Mouse (Mus musculus): ENCODE measurements around the gene Plekha6. TPM values are rescaled to one million over a fixed set of nuclear protein-coding genes. Genes with fewer than 3 reads are reported as not detected.

Gene Plekha6
- total RNA-seq, 4 experiments from 2014 or later: 6.6 to 15.1 (median 11.8) TPM

DNA sequence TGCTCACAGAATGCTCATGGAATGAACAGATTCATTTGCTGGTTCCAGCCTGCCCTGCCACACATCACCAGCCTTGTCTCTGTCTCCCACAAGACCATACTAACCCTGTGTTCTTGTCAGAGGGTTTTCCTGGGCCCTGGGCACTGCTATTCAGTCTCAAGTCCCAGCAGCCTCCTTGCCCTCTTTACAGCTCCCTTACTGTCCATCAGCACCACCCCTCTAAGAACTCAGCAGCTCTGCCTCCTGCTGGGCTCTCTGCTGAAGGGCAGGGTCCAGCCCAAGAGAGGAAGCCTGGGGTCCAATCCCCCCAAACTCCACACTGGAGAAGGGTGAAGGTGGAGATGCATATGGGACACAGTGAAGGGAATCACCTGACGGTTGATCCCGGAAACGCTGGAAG lies 104.5 kb downstream of the Plekha6 start:
- DNase-seq (ENCODE audit: low spot score in 2 of 2): no peak

GRCm38 (mm10) chr1:133270336-133270735 lies 106.3 kb downstream of the Plekha6 start:
- DNase-seq (ENCODE audit: low spot score in 2 of 2): no peak

- no peak for DNase-seq (ENCODE audit: low spot score in 2 of 2)
Observed at GRCm38 (mm10) chr1:133274163-133274562, 110.2 kb downstream of the Plekha6 start.

DNA sequence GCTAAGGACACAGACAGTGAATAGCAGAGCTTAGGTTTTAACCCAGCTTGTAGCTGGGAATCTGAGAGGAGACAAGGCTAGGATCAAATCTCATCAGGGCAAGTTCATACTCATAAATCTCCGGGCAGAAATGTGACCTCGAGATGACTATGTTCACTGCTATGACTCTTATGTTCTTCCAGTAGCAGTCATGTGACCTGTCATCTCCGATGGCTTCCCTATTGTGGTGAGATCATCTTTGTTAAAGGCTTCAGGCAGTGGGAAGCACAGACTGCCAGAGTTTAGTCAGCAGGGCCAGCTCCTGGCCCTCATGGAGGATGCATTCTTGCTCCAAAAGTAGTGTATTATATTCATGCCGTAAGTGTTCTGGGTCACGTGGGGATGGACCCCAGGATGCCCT lies 113.0 kb downstream of the Plekha6 start:
- no peak for DNase-seq (ENCODE audit: low spot score in 2 of 2)

DNA sequence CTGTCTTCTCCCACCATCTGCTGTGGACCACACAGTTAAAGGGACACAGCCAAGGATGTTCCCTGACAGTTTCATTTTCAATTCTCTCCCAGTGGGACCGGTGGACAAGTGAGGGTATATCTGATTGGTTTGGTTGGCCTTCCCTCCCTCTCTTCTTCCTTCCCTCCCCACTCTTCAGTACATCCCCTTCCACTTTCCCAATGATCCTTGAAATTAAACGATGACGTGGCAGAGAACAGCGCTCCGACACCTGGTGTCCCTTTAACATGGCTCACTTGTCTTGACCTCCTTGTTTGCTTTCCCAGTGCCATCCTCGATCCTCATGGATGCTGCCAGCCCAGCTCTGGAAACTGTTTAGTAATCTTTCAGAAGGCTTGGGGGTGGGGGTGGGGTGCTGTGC lies 114.5 kb downstream of the Plekha6 start:
- DNase-seq (ENCODE audit: low spot score in 2 of 2): no peak

GRCm38 (mm10) chr1:133278946-133279631 lies 115.1 kb downstream of the Plekha6 start:
- DNase-seq (ENCODE audit: low spot score in 2 of 2): no peak

DNA sequence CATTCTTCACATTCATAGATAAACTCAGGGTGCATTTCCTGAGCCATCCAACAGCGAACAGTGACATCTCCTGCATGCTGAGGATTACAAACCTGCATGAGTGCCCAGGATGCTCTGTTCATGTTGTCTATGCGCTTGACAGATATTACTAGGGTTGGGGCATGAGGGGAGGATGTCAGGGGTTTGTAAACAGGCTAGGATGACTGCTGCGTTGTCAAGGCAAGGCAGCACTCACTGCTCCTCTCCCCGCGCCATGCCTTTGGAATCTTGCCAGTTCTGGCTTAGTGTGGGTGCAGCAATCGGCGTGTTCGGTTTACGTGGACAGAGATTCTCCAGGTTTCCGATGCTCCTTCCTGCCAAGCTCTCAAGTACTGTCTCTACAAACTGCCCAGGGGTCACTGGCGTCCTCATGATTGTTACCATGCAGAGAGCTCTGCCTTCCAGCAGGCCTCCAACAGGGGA lies 115.7 kb downstream of the Plekha6 start:
- DNase-seq (ENCODE audit: low spot score in 2 of 2): no peak

- no peak for DNase-seq (ENCODE audit: low spot score in 2 of 2)
Observed at GRCm38 (mm10) chr1:133280537-133280936, 116.5 kb downstream of the Plekha6 start.

DNA sequence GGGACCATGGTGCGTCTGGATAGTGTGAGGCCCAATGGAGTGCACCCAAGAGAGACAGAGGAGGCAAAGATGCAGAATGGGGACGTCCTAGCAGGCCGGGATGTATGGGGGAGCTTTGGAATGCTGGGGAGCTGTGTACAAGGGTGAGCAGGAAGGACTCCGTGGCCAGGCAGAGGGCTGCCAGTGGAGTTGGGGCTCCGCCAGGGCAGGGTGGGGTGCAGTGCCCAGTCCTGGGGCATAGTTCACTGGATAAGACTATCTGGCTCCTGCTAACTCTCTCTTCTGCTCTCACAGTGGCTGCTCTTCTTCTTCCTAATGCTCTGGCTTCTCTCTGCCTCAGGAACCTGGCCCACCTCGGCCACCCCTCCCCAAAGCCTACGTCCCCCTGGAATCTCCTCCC lies 121.9 kb downstream of the Plekha6 start:
- DNase-seq (ENCODE audit: low spot score in 2 of 2): no peak

GRCm38 (mm10) chr1:133287051-133287450 lies 123.0 kb downstream of the Plekha6 start:
- no peak for DNase-seq (ENCODE audit: low spot score in 2 of 2)

- no peak for DNase-seq (ENCODE audit: low spot score in 2 of 2)
Observed at GRCm38 (mm10) chr1:133287880-133288279, 123.9 kb downstream of the Plekha6 start.

- DNase-seq (ENCODE audit: low spot score in 2 of 2): no peak
Observed at GRCm38 (mm10) chr1:133291888-133292287, 127.9 kb downstream of the Plekha6 start.

DNA sequence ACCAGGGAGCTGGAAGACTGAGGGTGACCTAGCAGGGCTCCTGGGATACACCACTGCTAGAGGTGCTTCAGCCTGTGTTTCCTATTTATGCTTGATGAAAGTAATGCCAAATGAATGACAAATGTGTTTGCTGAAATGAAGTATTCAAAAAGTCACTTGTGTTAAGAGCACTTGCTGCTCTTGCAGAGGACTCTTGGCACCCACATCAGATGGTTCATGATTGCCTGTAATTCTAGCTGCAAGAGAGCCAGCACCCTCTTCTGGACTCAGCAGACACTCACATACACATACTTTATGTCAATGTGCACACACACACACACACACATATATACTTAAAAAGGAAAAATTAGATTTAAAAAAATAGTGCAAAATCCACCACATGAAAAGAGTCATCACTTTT lies 128.6 kb downstream of the Plekha6 start:
- DNase-seq (ENCODE audit: low spot score in 2 of 2): no peak

- peak; percentile 18 to 37 for DNase-seq (ENCODE audit: low spot score in 2 of 2)
Observed at GRCm38 (mm10) chr1:133296376-133296775, 132.4 kb downstream of the Plekha6 start.

DNA sequence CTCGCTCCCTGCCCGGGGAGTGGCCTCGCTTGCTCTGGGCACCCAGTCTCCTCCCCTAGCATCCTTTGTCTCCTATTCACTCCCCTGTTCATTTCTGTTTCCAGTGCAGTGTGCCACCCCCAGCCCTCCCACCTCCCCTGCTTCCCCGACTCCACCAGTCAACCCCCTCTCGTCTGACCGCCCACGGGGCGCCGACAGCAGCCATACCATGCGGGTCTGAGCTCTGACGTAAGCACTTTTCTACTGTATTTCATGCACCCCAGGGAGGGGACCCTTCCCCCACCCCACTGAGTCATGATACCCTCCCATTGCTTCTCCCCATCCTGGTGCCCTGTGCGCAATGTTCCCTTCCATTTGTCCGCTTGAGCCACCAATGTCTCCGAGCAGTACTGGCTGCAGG lies 134.8 kb downstream of the Plekha6 start:
- DNase-seq (ENCODE audit: low spot score in 2 of 2): no peak

GRCm38 (mm10) chr1:133302540-133302939 lies 138.5 kb downstream of the Plekha6 start:
- no peak for DNase-seq (ENCODE audit: low spot score in 2 of 2)

DNA sequence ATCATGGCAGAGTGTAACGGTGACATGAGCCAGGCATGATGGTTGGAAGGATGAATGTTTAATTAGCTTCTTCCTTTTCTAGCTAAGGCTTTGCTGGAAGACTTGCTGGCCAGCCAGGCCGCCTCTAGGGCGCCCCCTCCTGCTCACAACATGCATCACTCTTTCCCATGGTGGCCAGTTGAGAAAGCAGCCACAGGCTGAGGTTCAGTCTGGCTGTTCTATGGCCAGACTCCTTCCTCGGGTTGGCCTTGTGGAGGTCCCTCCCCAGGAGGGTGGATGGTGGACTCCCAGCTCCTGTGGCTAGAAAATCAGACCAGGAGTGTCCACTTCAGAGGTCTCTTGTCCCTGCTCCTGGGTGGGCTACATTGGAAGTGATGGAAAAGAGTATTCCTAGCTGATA lies 142.8 kb downstream of the Plekha6 start:
- peak; percentile 67 to 76 for DNase-seq (ENCODE audit: low spot score in 2 of 2)

GRCm38 (mm10) chr1:133307318-133307717 lies 143.3 kb downstream of the Plekha6 start:
- DNase-seq (ENCODE audit: low spot score in 2 of 2): no peak

GRCm38 (mm10) chr1:133309652-133310267 lies 145.8 kb downstream of the Plekha6 start, which contains the start of gene Golt1a:
TSS of gene Golt1a (plus strand) at chr1:133309800.
- no peak for DNase-seq (ENCODE audit: low spot score in 2 of 2)

- DNase-seq (ENCODE audit: low spot score in 2 of 2): no peak
Observed at GRCm38 (mm10) chr1:133311240-133311639, 147.2 kb downstream of the Plekha6 start.

DNA sequence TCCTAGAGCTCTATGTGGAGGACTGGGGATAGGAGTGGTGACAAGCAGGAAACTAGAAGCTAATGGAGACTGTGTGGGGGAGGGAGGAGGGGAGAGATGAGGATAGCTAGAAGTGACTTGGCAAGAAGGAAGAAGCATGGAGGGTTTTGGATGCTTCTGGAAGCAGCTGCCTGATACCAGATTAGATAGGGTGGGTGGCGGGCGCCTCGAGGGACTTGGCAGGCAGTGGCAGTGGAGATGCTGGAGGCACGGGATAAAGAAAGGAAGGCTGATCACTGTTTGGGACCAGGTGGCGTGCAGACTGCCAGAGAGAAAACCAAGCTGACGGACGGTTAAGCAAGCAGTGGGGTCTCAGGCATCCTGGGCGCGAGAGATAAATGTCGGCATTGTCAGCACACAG lies 147.9 kb downstream of the Plekha6 start:
- DNase-seq (ENCODE audit: low spot score in 2 of 2): no peak

- no peak for DNase-seq (ENCODE audit: low spot score in 2 of 2)
Observed at GRCm38 (mm10) chr1:133314364-133314763, 150.4 kb downstream of the Plekha6 start.

DNA sequence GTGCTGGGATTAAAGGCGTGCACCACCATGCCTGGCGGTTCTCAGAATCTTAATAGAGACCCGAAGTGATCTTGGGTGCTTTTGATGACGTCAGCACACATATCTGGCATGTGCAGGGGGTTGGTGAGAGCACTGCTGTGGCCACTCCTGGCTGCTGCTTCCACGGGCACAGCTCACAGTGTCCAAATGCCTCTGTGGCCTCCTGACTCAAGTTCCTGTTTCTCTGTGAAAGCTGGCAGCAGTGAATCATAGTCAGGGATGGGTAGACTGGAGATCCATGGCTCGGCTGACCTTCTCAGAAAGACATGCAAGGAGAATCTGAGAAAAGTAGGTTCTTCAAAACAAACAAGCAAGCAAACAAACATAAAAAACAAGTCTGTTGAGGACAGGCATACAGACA lies 151.8 kb downstream of the Plekha6 start:
- no peak for DNase-seq (ENCODE audit: low spot score in 2 of 2)

Measured in gastrocnemius, adult 8-10 months (tissue).